19 mouse cellular contexts compared by ENCODE assay signal in the genomic region with DNA sequence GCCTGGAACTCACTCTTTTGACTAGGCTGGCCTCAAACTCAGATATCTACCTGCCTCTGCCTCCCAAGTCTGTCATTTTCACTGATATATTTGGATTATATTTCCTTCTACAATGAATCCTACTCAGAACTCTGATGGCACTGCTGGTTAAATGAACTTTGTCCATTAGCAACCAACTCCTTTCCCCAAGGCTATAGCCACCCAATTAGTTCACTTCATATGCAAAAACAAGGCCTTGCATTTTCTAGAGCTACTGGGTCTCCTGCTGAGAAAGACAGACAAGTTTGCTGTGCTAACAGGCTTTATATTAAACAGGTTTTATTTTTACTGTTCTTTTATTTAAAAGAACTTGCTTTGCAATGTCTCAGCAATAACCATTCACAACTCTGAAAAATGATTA.
"Had no signal": no experiment of that assay in that cellular context is flagged by ENCODE, and none has a peak within 500 bp of the region (broad histone marks: within the 10 kb centered on the region; RNA-seq: fewer than 3 reads in every experiment).

No protein-coding gene starts in this region.

- H3K27ac ChIP-seq: midbrain, embryonic 10.5 days; midbrain, embryonic 12.5 days; neural tube, embryonic 13.5 days; neural tube, embryonic 15.5 days had no signal

- ATAC-seq: midbrain, embryonic 16.5 days had no signal

- H3K4me3 ChIP-seq: midbrain, embryonic 10.5 days; midbrain, embryonic 12.5 days; myocyte; neural tube, embryonic 13.5 days; neural tube, embryonic 15.5 days had no signal

- H3K4me2 ChIP-seq: lung, embryonic 14.5 days; midbrain, embryonic 12.5 days; neural tube, embryonic 13.5 days; neural tube, embryonic 15.5 days had no signal

- H3K27me3 ChIP-seq: midbrain, embryonic 12.5 days; neural tube, embryonic 13.5 days; neural tube, embryonic 15.5 days had no signal

- H3K9ac ChIP-seq: lung, embryonic 14.5 days; midbrain, embryonic 12.5 days; neural tube, embryonic 13.5 days; neural tube, embryonic 15.5 days had no signal

- H3K9me3 ChIP-seq: midbrain, embryonic 10.5 days; midbrain, embryonic 12.5 days; neural tube, embryonic 13.5 days; neural tube, embryonic 15.5 days had no signal

- DNase-seq: lung, adult 18-20 months; lung, embryonic 14.5 days; lung, postnatal 10 days; lung, postnatal 4 days; midbrain, embryonic 14.5 days; retina, postnatal 1 day; right cerebral cortex, adult 18-20 months; right cerebral cortex, postnatal 25 days; right cerebral cortex, postnatal 4 days; spleen, adult 18-20 months; thymus, adult 18-20 months; thymus, postnatal 14 days; thymus, postnatal 36 days had no signal

- H3K4me1 ChIP-seq: midbrain, embryonic 10.5 days; midbrain, embryonic 12.5 days; neural tube, embryonic 13.5 days; neural tube, embryonic 15.5 days had no signal

- H3K36me3 ChIP-seq: midbrain, embryonic 10.5 days; midbrain, embryonic 12.5 days; neural tube, embryonic 13.5 days; neural tube, embryonic 15.5 days had no signal
